Mouse (Mus musculus) neutrophil, adult 5-6 weeks (primary cell): ENCODE results near the gene Rhbdd1. TPM values are rescaled to one million over a fixed set of nuclear protein-coding genes. Genes with fewer than 3 reads are reported as not detected.

Experiments used
- ATAC-seq: fragments of 151-379, 151-347 bp; 2 replicates; pipeline ENCODE4 v1.8.0; 2017; ENCODE audit warnings: mild to moderate bottlenecking, moderate TSS enrichment; ENCODE audit not compliant: insufficient number of reproducible peaks, poor library complexity, low FRiP score, severe bottlenecking; ENCODE audit errors: extremely low read depth
- total RNA-seq: library from RNA; stranded (forward); fragments of 200-1000 nt; gene quantifications from 2 replicates; pipeline ENCODE4 v1.2.3, GENCODE M21; 2017

Gene Rhbdd1
- total RNA-seq, 1 experiment from 2014 or later = 20.6 TPM

GRCm38 (mm10) chr1:82290723-82291150 lies 25.5 kb upstream of the Rhbdd1 start:
- 0 out of 2 replicates have a peak, but pooled peaks have one; percentile 2 for ATAC-seq

GRCm38 (mm10) chr1:82291151-82291797 lies 25.0 kb upstream of the Rhbdd1 start, which contains the start of gene Irs1:
Gene Irs1 (minus strand): TSS chr1:82291416.
- ATAC-seq = no peak

GRCm38 (mm10) chr1:82291930-82292712 lies 24.1 kb upstream of the Rhbdd1 start:
- no peak for ATAC-seq

GRCm38 (mm10) chr1:82292771-82293170 lies 23.5 kb upstream of the Rhbdd1 start:
- no peak for ATAC-seq

GRCm38 (mm10) chr1:82294102-82294501 lies 22.1 kb upstream of the Rhbdd1 start:
- ATAC-seq = 0 out of 2 replicates have a peak, but pooled peaks have one; percentile 49

- ATAC-seq = no peak
Observed at GRCm38 (mm10) chr1:82298586-82298985, 17.7 kb upstream of the Rhbdd1 start.

GRCm38 (mm10) chr1:82304483-82304882 lies 11.8 kb upstream of the Rhbdd1 start:
- no peak for ATAC-seq

- peak; percentile 29; the same call in 1 of the 2 replicates for ATAC-seq
Observed at GRCm38 (mm10) chr1:82316746-82317126, 484 bp downstream of the Rhbdd1 start.

- no peak for ATAC-seq
Observed at GRCm38 (mm10) chr1:82320456-82320855, 4.2 kb downstream of the Rhbdd1 start.

- ATAC-seq = no peak
Observed at GRCm38 (mm10) chr1:82320864-82321263, 4.6 kb downstream of the Rhbdd1 start.

- ATAC-seq = no peak
Observed at GRCm38 (mm10) chr1:82321441-82321840, 5.2 kb downstream of the Rhbdd1 start.

- ATAC-seq = no peak
Observed at GRCm38 (mm10) chr1:82324131-82324785, 8.0 kb downstream of the Rhbdd1 start.

- ATAC-seq = no peak
Observed at GRCm38 (mm10) chr1:82326120-82326519, 9.9 kb downstream of the Rhbdd1 start.

- ATAC-seq = no peak
Observed at GRCm38 (mm10) chr1:82328033-82328775, 12.0 kb downstream of the Rhbdd1 start.

GRCm38 (mm10) chr1:82329237-82329953 lies 13.1 kb downstream of the Rhbdd1 start:
- no peak for ATAC-seq

GRCm38 (mm10) chr1:82329954-82330247 lies 13.6 kb downstream of the Rhbdd1 start:
- ATAC-seq = no peak

GRCm38 (mm10) chr1:82334506-82334905 lies 18.3 kb downstream of the Rhbdd1 start:
- no peak for ATAC-seq

- ATAC-seq = no peak
Observed at GRCm38 (mm10) chr1:82353089-82353488, 36.8 kb downstream of the Rhbdd1 start.

GRCm38 (mm10) chr1:82353755-82354154 lies 37.5 kb downstream of the Rhbdd1 start:
- no peak for ATAC-seq
